Mouse (Mus musculus): ENCODE data around the gene Gm49395. TPM values are rescaled to one million over a fixed set of nuclear protein-coding genes. Genes with fewer than 3 reads are reported as not detected.

Gm49395 gene
- total and polyA plus RNA-seq, 3 experiments = 1.2 TPM; not detected in 2

DNA sequence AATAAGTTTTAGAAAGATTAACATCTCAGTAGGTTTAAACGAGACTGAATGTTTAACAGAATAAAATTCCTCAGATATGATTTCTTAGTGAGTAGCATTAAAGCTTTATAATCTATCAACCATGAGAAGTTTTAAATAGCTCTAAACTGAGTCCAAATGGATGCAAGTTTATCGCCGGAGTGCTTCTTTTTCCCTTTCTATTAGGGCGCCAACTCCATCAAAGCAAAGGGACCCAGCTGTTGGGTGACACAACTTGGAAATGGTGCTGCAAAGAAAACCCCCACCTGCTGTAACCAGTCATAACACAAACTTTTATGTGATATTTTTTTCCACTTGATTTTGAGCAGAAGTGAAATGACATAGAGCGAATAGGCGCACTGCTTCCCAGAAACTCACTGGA, 29.3 kb downstream of the Gm49395 start:
- no peak for ATAC-seq (ENCODE audit: extremely low read depth, insufficient number of reproducible peaks, low FRiP score, poor library complexity, severe bottlenecking)
- Histone ChIP-seq H3K27me3 (ENCODE audit: insufficient read depth, low read length) (peaks cover 7% of the 10 kb centered on the region), H3K4me1 (ENCODE audit: insufficient read depth, low read depth, low read length) (no peaks in the 10 kb centered on the region)

DNA sequence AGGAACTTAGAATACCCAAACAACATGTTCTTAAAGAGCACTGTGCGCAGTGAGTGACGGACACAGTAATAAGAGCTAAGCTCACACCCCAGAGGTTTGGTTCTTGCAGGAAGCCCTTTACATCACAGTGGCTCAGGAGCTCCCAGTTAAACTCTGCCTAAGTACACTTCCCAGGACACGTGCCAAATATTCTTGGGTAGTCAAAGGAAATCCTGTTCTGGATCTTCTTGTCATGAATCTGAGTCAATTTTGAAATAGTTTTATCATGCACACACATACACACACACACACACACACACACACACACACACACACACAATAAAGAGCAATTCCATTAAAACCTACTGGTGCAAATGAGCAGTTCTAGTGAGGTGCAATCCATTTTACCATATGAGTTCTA, 30.3 kb downstream of the Gm49395 start:
- ATAC-seq (ENCODE audit: extremely low read depth, insufficient number of reproducible peaks, low FRiP score, poor library complexity, severe bottlenecking) (no peak), DNase-seq (ENCODE audit: low spot score) (no peak)
- H3K36me3 ChIP-seq (replicated peaks) = no peaks in the 10 kb centered on the region
- H3K4me1 ChIP-seq (ENCODE audit: insufficient read depth, low read depth, low read length) = no peaks in the 10 kb centered on the region
- H3K9me3 ChIP-seq (replicated peaks) = no peaks in the 10 kb centered on the region
- H3K4me3 ChIP-seq (ENCODE audit: low read depth, low read length) = no peak overlapping the region
- TF ChIP-seq GATA1 (IDR thresholded peaks at IDR 0.05; ENCODE audit: borderline replicate concordance, low read length) = no peak
- peaks cover 6% of the 10 kb centered on the region for H3K27me3 ChIP-seq (ENCODE audit: insufficient read depth, low read length)

More for the DNA sequence above, 29.3 kb downstream of the Gm49395 start:
- Histone ChIP-seq H3K36me3 (replicated peaks) (no peaks in the 10 kb centered on the region), H3K9me3 (replicated peaks) (no peaks in the 10 kb centered on the region), H3K4me3 (ENCODE audit: low read depth, low read length) (no peak overlapping the region)
- DNase-seq (ENCODE audit: low spot score) = no peak
- TF ChIP-seq GATA2 (IDR thresholded peaks at IDR 0.05; ENCODE audit: borderline replicate concordance, low read depth, low read length) (no peak), CTCF (IDR thresholded peaks at IDR 0.05; ENCODE audit: low read depth, low read length) (no peak), GATA1 (IDR thresholded peaks at IDR 0.05; ENCODE audit: borderline replicate concordance, low read length) (no peak), TAL1 (conservative IDR thresholded peaks at IDR 0.05; ENCODE audit: low read depth, low read length) (no peak), POLR2AphosphoS5 (IDR thresholded peaks at IDR 0.05; ENCODE audit: insufficient replicate concordance, low read depth, low read length) (no peak)

DNA sequence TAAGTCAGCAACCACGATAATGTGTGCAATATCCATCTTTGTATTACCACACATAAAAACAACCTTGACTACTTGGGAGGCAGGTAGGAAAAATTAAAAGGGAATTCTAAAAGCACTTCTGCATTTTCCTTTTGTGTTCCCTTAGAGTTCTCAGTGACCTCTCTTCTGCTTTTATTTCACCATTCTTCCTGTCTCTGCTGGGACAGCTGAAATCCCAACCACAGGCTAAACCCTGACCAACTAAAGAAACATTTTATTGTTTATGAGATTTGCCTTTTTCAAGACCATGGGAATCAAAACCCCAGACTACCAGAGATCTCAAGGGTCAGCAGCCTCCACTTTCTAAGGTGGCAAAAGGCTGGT, 33.8 kb downstream of the Gm49395 start:
- no peaks in the 10 kb centered on the region for H3K4me1 ChIP-seq (ENCODE audit: insufficient read depth, low read depth, low read length)
- H3K9me3 ChIP-seq (replicated peaks) = no peaks in the 10 kb centered on the region
- TF ChIP-seq POLR2AphosphoS5 (IDR thresholded peaks at IDR 0.05; ENCODE audit: insufficient replicate concordance, low read depth, low read length) = no peak
- TF ChIP-seq GATA1 (IDR thresholded peaks at IDR 0.05; ENCODE audit: borderline replicate concordance, low read length) = no peak
- no peak for TF ChIP-seq CTCF (IDR thresholded peaks at IDR 0.05; ENCODE audit: low read depth, low read length)
- TF ChIP-seq TAL1 (conservative IDR thresholded peaks at IDR 0.05; ENCODE audit: low read depth, low read length) = no peak
- TF ChIP-seq GATA2 (IDR thresholded peaks at IDR 0.05; ENCODE audit: borderline replicate concordance, low read depth, low read length) = no peak
- no peak for DNase-seq (ENCODE audit: low spot score)
- no peaks in the 10 kb centered on the region for H3K36me3 ChIP-seq (replicated peaks)
- no peak for ATAC-seq (ENCODE audit: extremely low read depth, insufficient number of reproducible peaks, low FRiP score, poor library complexity, severe bottlenecking)
- peaks cover 2% of the 10 kb centered on the region; the same call in 1 of the 2 replicates for H3K27me3 ChIP-seq (ENCODE audit: insufficient read depth, low read length)
- H3K4me3 ChIP-seq (ENCODE audit: low read depth, low read length) = no peak overlapping the region

DNA sequence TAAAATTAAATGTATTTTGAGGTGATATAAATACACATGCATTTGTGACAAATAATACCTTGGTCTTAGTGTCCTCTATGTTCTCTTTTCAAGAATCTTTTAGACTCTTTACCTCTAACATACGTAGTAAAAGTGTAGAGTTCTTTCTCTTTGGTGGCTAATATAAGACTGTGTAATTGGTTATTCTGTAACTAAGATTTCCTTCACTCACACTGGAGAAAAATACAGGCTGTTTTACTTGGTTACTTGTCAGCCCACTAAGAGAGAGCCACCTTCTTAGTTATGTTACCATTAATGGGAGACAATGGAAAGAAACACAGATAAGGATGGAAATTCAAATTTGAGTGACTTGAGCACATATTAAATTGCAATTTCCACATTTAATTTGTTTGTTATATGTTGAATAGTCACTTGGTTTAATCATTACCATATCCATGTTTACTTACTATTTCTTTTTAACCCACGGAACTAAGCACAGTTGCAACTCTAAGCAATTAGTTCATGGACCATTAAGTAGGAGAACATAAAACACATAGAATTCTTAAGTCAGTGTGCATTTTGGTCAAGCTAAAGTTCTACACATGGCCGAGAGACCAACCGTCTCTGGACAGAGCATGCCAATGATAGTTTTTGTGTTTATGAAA, 34.3 kb downstream of the Gm49395 start:
- ATAC-seq (ENCODE audit: extremely low read depth, insufficient number of reproducible peaks, low FRiP score, poor library complexity, severe bottlenecking) = no peak
- Histone ChIP-seq H3K27me3 (ENCODE audit: insufficient read depth, low read length) (peaks cover 2% of the 10 kb centered on the region; the same call in 1 of the 2 replicates), H3K4me3 (ENCODE audit: low read depth, low read length) (no peak overlapping the region), H3K36me3 (replicated peaks) (no peaks in the 10 kb centered on the region), H3K4me1 (ENCODE audit: insufficient read depth, low read depth, low read length) (no peaks in the 10 kb centered on the region), H3K9me3 (replicated peaks) (no peaks in the 10 kb centered on the region)
- TF ChIP-seq POLR2AphosphoS5 (IDR thresholded peaks at IDR 0.05; ENCODE audit: insufficient replicate concordance, low read depth, low read length) = no peak
- no peak for TF ChIP-seq GATA2 (IDR thresholded peaks at IDR 0.05; ENCODE audit: borderline replicate concordance, low read depth, low read length)
- TF ChIP-seq TAL1 (conservative IDR thresholded peaks at IDR 0.05; ENCODE audit: low read depth, low read length) = no peak
- TF ChIP-seq CTCF (IDR thresholded peaks at IDR 0.05; ENCODE audit: low read depth, low read length) = no peak
- TF ChIP-seq GATA1 (IDR thresholded peaks at IDR 0.05; ENCODE audit: borderline replicate concordance, low read length) = no peak
- no peak for DNase-seq (ENCODE audit: low spot score)

DNA sequence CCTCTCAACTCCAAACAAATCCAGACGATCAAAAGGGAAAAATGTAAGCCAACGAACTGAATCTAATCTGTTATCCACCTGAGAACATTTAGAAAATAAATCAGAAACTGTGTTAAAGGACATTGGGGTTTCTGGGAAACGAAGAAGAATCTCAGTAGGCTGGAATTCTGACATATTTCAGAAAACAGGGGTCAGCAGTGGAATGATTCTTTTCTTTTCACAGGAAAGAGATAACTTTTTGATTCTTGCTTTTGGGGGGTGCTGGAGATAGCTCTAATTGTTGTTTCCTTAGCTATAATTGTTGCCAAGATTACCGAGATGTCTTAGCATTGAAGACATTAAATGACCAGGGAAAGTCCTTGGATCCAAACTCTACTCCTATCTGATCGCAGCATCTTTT, 44.2 kb downstream of the Gm49395 start:
- Histone ChIP-seq H3K4me3 (ENCODE audit: low read depth, low read length) (no peak overlapping the region), H3K27me3 (ENCODE audit: insufficient read depth, low read length) (no peaks in the 10 kb centered on the region), H3K36me3 (replicated peaks) (no peaks in the 10 kb centered on the region), H3K9me3 (replicated peaks) (no peaks in the 10 kb centered on the region), H3K4me1 (ENCODE audit: insufficient read depth, low read depth, low read length) (no peaks in the 10 kb centered on the region)
- DNase-seq (ENCODE audit: low spot score) (no peak), ATAC-seq (ENCODE audit: extremely low read depth, insufficient number of reproducible peaks, low FRiP score, poor library complexity, severe bottlenecking) (no peak)
- TF ChIP-seq TAL1 (conservative IDR thresholded peaks at IDR 0.05; ENCODE audit: low read depth, low read length) (no peak), CTCF (IDR thresholded peaks at IDR 0.05; ENCODE audit: low read depth, low read length) (no peak), POLR2AphosphoS5 (IDR thresholded peaks at IDR 0.05; ENCODE audit: insufficient replicate concordance, low read depth, low read length) (no peak), GATA1 (IDR thresholded peaks at IDR 0.05; ENCODE audit: borderline replicate concordance, low read length) (no peak), GATA2 (IDR thresholded peaks at IDR 0.05; ENCODE audit: borderline replicate concordance, low read depth, low read length) (no peak)

DNA sequence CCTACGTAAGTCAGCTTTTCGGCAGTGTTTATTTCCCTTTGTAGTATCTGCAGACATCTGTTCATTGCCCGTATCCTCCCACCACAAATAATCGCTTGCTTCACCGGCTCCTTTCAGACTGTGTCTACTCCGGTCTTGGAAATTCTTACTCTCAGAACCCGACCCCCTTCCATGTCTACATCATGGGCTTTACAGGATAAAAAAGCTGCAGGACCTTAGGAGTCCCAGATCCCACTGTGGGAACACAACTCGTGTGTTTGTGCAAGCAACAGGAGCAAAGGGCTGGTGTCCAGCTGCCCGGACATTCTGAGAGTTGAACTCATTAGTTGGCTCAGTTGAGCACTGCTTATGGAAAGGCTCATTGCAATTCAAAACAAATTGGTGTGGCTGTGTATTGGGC, 46.9 kb downstream of the Gm49395 start:
- no peak overlapping the region for H3K4me3 ChIP-seq (ENCODE audit: low read depth, low read length)
- no peaks in the 10 kb centered on the region for H3K9me3 ChIP-seq (replicated peaks)
- TF ChIP-seq POLR2AphosphoS5 (IDR thresholded peaks at IDR 0.05; ENCODE audit: insufficient replicate concordance, low read depth, low read length) = no peak
- TF ChIP-seq TAL1 (conservative IDR thresholded peaks at IDR 0.05; ENCODE audit: low read depth, low read length) = no peak
- TF ChIP-seq GATA1 (IDR thresholded peaks at IDR 0.05; ENCODE audit: borderline replicate concordance, low read length) = no peak
- no peak for TF ChIP-seq GATA2 (IDR thresholded peaks at IDR 0.05; ENCODE audit: borderline replicate concordance, low read depth, low read length)
- no peak for TF ChIP-seq CTCF (IDR thresholded peaks at IDR 0.05; ENCODE audit: low read depth, low read length)
- 0 out of 2 replicates have a peak, but pooled peaks cover 2% of the 10 kb centered on the region for H3K27me3 ChIP-seq (ENCODE audit: insufficient read depth, low read length)
- no peaks in the 10 kb centered on the region for H3K4me1 ChIP-seq (ENCODE audit: insufficient read depth, low read depth, low read length)
- no peaks in the 10 kb centered on the region for H3K36me3 ChIP-seq (replicated peaks)
- DNase-seq (ENCODE audit: low spot score) (no peak), ATAC-seq (ENCODE audit: extremely low read depth, insufficient number of reproducible peaks, low FRiP score, poor library complexity, severe bottlenecking) (no peak)
